Mouse (Mus musculus) megakaryocyte-erythroid progenitor cell, adult 5-6 weeks (primary cell): ENCODE measurements around the gene Ppp1r14a. TPM values are rescaled to one million over a fixed set of nuclear protein-coding genes. Genes with fewer than 3 reads are reported as not detected.

Source experiments
- ATAC-seq: replicated peaks from 2 replicates; pipeline ENCODE4 v1.8.0; 2016; ENCODE audit warnings: mild to moderate bottlenecking, inconsistent platforms; ENCODE audit not compliant: severe bottlenecking, poor library complexity, low FRiP score, low TSS enrichment
- total RNA-seq, 2 experiments: library from RNA; stranded (forward) in 1 of 2; stranded (reverse) in 1 of 2; fragments of 200-1000, 215-1000 nt in 1 of 2; fragments of >200 nt in 1 of 2; fragmentation: Nextera tagmentation in 1 of 2; gene quantifications; 2 replicates each; pipeline ENCODE4 v1.2.3; 2014 to 2017

The Ppp1r14a gene
- total RNA-seq, 2 experiments from 2014 or later: not detected

DNA sequence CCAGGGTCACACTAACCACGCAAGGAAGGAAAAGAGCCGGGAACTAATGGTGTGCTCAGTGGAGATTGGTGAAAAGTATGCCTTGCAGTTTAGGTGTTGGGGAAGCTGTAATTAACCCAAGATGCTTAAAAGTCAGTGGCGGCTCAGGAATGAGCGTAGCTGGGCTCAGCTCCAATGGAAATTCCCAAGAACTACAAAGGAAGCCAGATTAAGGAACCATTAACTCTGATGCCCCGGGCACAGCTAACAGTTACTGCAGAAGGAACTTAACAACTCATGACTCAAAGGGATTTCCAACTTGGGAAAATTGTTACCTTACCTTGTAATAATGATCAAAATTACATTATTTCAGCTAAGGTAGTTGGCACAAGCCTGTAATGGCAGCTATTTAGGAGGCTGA, 12.4 kb upstream of the Ppp1r14a start:
- no peak for ATAC-seq

DNA sequence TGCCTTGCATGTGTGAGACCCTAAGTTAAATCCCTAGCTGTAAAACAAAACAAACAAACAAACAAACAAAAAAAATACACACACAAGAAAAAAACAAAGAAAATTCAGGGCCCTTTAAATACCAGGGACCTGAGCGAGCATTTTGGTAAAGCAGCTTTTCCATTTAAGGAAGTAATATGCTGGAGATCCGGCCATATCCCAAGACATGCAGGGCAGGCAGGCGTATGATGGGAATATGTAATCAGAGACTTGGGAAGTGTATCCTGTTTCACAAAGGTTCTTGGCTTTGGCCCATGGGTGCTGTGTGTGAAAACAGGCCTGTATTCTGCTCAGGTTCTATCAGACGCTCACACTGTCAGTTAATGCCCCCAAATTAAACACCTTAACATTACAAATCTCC, 11.6 kb upstream of the Ppp1r14a start:
- ATAC-seq: no peak

DNA sequence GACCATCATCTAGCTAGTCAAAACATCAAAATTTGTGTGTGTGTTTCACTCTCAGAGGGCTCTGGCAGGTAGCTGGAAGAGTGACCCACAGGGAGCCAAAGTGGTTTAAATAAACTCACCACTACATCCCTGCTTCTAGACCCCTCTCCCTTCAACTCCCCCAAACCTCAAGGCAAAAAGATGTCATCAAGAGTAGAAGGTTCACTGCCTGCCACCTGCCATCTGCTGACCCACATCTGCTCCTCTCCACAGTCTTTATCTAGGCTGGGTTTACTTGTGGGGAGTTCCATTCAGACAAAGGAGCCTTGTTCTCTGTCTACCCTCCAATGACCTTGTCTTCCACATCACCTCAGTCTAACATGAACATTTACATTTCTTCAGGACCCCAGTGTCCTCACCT, 9.8 kb upstream of the Ppp1r14a start:
- ATAC-seq: no peak

DNA sequence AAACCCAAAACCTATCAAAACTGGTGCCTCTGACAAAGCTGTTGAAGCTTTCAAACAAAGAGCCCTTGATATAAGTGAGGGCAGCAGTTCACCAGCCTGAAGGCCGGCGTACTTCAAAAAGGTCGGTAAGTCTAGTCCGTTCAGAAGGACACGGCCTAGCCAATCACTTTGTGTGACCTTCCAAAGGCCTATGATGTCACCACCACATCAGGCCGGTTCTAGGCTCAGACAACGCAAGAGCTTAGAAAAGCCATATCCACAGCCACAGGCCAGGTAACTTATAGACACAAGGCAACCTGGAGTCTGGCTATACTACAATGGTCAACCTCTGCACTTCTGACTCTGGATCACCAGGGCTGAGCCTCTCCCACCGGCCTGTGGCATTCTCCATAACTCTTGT, 9.2 kb upstream of the Ppp1r14a start:
- no peak for ATAC-seq

DNA sequence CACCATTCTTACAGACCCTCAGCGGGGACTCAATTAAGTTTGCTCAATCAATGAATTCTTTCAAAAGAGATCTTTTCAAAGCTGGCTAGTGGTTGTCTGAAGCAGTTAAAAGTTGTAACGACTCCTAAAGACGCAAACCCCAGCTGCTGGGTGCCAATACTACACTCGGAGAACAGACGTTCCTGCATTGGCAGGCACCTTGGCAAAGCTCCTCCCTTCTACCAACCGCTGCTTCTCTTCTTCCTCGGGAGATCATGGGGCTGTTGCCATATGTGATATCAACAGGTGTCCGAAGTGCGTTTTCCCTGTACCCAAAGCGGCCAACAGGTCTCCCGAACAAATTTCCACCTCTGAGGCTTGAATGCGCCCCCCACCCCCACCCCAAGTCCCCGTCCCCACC, 8.3 kb upstream of the Ppp1r14a start:
- ATAC-seq: peak; percentile 67

DNA sequence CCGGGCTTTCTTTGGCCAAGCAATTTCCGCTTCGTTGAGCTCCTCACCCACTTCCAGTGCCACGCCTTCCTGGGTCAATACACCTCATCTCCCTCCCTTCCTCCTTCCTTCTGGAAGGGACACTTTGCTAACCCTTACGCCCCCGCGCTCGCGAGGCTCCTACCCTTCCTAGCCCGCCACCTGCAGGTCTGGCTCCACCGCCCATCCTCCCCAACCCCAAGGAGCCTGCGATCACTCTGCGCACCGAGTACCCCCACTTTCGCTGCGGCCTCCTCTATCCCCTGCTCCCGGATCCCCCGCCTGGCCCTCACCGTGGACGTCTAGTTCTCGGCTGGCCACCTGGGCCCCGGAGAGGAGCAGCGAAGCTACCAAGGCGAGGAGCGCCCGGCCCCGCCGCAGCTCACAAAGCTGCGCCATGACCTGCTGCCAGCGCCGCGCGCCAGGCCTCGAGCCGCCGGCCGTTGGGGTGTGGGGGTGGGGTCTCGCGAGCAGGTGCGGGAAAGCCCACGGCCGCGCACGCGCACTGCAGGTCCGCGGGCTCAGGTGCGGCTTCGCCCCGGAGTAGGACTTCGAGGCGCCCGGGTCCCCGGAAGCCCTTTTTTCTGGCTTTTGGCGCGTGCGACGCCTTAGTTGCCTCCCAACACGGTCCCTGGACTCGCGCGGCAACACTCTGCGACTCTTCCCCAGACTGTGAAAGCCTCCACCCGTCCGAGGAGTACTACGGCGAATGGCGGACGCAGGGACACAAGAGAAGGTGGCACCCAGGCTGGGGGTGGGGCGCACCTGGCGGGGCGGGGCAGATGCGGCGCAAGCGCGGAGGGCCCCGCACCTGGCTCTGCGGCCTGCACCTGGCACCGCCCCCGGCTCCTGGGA, 7.7 kb upstream of the Ppp1r14a start, which contains the start of gene Spint2:
Gene Spint2, minus strand, starts transcription at position 712 of the 873 bp plus-strand sequence.
- peak; percentile 51 for ATAC-seq

DNA sequence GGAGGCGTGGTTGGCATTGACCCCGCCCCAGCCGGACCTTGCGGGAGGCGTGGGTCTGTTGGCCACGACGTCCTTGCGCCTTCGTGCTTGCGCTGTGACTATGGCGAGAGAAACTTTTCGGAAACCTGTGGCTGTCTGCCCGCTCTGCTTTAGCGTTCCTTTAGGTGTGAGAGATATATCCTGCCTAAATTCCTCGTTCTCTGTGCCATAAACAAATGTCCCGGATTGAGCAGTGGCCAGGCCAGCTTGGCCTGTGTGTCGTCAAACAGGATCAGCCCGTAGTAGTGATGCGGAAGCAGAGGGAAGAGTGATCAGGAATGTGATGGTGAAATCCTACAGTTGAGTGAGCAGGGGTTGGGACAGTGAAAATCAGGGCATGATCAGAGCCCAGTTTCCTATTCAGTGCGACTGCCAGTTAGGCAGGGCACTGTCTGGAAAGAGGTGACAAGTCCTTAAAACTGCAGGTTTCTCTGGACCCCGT, 7.0 kb upstream of the Ppp1r14a start:
- ATAC-seq: no peak

DNA sequence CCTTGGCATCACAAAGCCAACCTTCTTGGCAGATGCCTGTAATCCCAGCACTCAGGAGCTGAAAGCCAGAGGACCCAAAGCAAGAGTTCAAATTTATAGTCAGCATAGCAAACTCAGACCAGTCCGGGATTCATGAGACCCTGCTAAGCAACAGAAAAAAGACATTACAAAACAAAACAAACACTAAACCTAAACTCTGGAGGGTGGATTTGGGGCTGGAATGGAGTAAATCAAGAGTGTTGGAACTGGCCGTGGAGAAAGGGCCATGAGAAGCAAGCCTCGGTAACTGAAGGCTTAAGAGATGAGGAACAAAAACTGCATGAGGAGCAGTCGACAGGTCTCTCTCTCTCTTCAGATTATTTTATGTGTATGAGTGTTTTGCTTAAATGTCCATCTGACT, 5.2 kb upstream of the Ppp1r14a start:
- ATAC-seq: no peak

DNA sequence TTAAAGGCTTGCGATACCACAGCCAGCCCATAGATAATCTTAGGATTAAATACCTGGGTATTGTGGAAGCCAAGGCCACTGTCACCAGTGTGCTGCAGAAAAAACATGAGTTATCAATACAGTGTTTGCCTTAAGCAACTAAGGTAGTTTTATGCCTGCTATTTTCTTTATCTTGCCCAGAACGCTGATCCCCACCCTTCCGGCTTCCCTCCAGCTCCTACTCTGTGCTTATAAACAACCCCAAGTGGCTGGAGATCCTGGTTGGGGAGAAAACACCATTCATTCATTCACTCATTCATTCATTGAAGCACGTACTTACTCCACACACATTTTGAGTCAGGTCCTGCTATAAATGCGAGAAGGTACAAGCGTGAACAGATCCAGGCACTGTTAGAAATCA, 4.6 kb upstream of the Ppp1r14a start:
- ATAC-seq: no peak

DNA sequence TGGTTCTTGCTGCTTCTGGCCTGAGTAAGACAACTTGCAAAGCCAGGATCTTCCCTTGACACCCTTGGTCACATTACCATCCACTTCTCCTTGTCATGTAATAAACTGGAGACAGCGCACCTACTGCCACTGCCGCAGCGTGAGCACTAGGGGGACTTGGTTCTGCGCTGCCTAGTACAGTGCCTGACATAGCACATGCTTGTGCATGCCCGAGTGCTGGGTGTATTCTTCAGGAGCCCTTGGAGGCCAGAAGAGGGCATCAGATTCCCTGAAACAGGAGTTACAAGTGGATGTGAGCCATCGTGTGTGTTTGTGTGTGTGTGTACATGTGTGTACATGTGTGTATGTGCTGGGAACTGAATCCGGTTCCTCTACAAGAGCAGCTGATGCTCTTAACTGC, 1.6 kb upstream of the Ppp1r14a start:
- 0 out of 2 replicates have a peak, but pooled peaks have one; percentile 19 for ATAC-seq

DNA sequence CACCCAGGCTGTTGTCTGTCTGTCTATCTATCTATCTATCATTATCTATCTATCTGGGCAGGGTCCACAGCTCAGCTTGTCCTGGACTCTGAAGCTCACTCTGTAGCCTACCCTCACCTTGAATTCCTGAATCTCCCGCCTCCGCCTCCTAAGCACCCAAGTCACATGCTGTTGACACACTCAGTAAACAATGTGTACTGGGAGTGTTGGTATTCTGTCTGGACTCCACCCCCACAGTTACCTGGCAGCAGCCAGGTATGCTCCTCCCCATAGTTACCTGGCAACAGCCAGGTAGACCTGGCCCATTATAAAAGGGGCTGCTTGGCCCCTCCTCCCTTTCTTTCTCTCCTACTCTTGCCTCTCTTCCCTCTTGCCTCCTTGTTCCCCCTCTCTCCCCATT, 1.0 kb upstream of the Ppp1r14a start:
- ATAC-seq: no peak

DNA sequence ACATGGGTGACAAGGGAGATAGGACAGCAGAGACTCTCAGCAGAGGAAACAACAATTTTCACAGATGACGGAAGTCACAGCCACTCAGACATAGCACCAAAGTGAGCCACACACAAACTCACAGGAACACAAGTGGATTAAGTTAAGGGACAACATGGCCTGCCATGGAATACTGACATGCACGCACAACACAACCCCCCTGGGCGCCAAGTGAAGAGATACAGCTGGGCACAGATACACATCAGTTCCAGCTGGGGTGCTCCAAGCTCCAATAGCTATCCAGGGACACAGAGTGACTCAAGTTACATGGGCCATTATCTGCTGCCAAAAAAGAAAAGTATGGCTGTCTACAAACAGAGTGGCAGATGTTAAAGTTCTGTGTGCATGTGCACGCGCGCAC, 748 bp downstream of the Ppp1r14a start:
- no peak for ATAC-seq

DNA sequence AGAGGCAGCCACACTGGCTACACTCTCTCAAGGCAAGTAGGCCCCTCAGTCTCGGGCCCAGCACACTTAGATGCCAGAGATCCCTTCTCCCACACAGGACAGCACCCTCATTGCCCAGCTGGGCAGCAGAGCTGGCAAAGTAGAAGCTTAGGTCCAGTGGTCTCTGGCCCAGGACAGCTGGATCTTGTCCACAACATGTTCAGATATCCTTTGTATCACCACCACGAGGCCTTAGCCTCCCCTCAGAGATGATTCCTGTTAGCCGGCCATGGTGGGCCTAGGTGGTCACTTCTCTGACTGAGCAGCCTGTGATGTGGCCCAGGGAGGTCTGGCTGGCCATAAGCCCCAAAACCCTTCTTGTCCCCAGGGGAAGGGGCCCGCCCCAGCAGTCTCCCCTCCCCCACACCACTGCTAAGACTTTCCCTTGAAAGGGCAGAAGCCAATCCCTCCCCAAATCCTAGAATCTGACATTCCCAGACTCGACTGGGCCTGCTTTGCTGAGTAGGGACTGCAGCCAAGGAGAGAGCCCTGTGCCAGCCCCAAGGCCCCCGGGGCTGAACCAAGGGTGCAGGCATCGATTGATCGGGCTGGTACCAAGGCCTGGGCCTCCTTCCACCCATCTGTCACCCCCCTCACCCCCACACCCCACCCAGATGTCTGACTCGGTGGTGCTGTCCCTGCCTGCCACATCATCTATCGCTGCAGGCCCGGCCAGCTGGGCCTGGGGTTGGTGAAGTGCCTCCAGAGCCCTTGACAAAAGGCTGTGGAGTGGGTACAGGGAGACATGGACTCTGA, 1.8 kb downstream of the Ppp1r14a start:
- ATAC-seq: no peak

DNA sequence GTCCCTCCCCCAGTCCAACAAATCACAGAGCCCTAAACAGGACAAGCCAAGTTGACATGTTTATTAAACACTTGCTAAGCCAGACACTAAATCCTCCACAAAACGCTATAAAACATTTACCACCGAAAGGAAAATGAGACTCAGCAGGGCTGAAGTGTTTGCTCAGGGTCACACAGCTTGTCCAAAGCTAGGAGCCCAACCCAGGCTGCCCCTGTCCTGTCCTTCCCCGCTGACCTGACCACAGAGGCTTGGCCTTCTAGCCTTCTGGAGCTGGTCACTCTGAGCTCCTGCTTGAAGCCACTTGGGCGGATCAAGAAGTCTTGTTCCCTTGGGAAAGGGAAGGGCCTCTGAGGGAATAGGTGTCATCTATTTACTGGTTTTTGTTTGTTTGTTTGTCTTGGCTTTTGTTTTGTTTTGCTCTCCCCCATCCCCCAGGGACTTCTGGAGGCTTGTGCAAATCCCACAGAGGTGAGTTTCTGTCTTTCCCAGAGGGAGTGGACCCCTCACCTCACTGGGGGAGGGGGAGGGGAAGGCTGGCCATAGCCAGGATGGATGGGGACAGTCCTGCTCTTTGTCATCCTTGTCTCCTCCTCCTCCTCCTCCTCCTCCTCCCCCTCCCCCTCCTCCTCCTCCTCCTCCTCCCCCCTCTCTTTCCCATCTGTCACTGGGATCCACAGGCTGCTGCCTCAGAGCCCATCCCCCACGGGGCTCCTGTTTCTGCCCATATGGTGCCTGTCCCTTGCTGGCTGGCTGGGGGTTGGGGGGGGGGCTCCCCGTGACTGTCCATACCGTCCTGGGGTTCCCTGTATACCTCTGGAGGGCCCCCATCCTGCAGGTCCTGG, 2.7 kb downstream of the Ppp1r14a start:
- ATAC-seq: no peak

DNA sequence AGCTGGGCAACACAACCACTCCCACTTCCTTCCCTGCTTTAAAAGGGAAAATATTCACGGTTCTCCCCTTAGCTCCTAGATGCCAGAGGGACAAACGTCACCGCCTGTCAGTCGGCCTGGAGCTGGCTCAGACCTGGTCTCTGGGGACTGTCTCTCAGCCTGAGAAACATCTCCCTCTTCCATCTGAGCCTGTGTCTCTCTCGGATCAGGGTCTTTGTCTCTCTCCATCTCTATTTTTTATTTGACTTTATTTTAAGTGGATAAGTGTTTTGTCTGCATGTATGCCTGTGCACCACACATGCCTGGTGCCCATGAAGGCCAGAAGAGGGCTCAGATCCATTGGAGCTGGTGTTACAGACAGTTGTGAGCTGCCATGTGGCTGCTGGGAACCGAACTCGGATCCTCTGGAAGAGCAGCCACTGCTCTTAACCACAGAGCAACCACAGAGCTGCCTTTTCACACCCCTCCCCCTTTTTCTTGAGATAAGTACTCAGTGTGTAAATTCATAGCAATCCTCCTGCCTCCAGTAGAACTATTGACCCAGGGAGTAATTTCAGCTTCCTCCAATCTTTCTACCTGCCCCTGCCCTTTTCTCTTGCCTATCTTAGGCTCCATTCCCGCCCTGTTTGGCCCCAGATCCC, 3.5 kb downstream of the Ppp1r14a start:
- ATAC-seq: no peak

DNA sequence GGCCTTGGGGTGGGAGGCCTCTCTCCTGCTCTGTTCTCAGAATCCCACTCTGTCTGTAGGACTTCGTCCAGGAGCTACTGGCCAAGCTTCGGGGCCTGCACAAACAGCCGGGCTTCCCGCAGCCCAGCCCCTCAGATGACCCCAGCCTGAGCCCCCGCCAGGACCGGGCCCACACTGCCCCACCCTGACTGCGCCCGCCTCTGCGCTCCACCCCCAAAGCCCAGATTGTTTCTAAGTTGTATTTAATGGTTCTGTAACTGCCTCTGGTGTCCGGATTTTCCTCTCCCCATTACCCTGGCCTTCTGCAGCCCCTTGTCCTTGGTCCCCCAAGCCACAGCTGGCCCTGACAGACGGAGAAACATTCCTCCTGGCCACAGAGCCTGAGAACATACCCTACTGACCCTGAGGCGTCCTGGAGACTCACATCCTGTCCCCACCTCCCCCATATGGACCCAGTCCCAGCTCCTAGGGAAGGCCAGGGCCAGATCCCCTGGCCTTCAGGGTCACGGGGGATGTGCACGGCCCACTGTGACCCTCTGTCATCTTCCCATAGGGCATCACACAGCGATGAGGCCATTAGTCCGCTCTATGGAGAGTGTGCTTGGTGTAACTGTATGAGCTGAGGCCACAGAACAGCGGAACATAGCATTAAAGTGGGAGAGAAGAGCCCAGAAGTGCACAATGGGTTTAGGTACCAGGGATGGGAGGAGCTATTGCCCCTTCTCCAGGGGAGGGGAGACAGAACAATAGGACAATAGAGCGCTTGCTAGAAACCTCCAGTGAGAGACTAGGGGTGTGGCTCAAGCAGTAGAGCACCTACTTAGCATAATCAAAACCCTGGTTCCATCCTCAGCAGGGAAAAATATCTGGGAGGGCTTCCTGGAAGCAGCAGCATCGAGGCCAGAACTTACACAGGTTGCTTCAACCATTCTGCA, 4.3 kb downstream of the Ppp1r14a start:
- no peak for ATAC-seq

DNA sequence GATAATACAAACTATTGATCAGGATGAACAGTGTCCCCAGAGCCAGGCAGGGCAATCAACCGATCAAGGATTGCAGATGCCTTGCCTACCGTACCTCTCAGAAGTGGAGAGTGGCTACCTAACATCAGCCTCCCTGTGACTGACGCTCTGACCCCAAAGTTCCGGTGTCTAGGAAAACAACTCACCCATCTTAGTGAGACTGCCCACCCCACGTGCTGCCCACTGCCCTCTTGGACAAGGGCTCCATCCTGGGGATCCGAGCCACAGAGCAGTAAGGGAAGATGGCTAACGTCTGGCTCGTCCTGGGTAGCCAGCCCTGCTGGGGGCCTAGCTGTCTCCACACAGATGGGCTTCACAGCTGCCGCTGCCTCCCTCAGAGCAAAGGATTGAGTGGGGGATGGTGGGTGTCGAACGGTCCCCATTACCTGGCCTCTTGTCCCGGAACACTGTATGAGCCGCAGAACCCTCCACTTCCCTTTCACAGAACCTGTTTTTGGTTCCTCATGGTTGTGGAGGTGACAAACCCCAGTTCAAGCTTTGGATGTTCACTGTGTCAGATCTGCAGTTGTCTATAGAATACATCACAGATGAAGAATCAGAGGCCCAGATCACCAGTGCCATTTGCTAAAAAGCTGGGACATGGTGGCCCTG, 5.1 kb downstream of the Ppp1r14a start:
- ATAC-seq: no peak
